Mouse (Mus musculus) thymus, adult 18-20 months (tissue): ENCODE results near the gene Cox10.

Experiments used
- DNase-seq, 2 experiments: peaks; one replicate each; pipeline ENCODE4 v3.0.0; 2022; ENCODE audit warnings: mixed read lengths in 2 of 2

Gene Cox10

DNA sequence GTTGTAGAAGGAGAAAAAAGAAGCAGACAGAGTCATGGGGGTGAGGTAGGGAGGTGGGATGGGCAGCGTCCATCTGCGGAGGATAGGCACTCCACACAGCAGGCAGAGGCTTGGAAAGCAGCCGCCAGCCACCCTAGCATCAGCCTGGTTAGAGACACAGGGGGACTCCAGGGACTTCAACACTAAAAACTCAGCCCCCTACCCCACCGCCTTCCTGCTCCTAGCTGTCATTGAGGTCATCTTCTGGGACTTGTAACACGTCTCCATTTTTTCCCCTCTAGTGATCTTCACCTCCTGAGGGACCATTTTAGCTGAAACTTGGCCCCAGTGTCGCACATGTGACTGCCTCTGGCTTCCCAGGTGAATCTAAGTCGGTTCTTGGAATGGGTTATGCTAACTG lies 88.5 kb downstream of the Cox10 start:
- no peak for DNase-seq

GRCm38 (mm10) chr11:63990311-63990710 lies 89.0 kb downstream of the Cox10 start:
- DNase-seq: no peak

- DNase-seq: no peak
Measured at GRCm38 (mm10) chr11:63988991-63989860, 90.0 kb downstream of the Cox10 start.

DNA sequence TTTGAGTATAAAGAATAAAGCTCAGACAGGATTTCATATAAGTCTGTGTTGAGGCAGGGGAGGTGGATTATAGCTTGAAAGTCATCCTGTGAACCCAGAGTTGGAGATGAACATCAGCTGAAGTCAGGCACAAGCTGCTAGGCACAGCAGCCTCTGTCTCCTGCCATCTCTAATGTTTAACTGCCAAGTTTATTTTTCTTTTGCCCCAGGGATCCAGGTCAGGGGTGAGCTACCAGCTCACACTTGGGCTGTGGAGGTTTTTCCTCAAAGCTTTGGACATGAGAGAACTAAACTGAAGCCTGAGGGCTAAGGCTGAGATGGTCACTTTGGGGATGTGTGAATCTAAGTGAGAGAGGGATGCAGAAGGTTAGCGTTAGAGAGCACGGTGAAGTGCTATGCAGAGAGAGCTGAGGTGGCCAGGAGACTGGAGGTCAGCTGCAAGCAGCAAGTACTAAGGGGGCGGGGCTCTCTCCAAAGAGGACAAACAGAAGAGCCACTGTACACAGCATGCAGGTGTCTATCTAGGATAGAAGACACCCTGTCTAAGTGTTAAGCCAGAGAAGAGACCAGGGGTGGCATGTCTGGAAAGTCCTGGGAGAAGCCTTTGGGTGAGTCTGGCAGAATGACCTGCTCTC lies 91.1 kb downstream of the Cox10 start:
- DNase-seq: no peak

GRCm38 (mm10) chr11:63986710-63987109 lies 92.6 kb downstream of the Cox10 start:
- DNase-seq: no peak

DNA sequence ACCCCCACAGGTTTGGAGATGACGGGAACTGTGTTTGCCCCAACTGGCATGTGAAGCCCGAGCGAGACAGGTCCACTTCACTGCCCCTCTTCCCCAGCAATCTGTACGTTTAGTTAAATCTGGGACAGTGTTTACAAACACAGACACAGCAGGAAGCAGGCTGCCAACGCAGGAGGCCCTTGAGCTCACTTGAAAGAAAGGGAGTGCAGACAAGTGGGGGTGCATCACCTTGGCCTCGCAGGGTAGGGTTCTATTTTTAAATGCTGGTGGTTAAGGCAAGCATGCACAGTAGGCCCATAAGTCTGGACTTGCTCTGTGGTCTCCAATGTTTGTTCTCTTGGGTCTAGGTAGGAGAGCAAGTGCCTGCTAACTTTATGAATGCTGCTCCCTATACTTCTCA lies 93.8 kb downstream of the Cox10 start:
- peak in 1 of 2 experiments; percentile 37 for DNase-seq

DNA sequence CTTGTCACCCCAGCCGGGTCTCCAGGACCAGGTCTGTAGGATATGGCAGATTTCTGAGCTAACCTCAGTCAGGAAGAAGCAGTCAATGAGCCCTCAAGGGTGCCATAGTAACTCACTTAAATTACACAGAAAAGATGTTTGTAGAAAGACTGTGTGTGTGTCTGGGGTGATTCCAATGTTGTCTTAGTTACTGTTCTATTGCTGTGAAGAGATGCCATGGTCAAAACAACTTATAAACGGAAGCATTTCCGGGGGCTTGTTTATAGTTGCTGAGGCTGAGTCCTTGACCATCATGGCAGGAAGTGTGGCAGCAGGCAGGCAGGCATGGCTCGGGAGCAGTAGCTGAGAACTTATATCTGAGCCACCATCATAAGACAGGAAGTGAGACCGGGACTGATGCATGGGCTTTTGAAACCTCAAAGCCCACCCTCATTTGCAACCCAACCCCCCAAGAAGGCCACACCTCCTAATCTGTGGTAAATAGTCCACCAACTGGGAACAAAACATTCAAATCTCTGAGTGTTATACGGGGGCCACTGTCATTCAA lies 94.6 kb downstream of the Cox10 start:
- peak in 1 of 2 experiments; percentile 48 for DNase-seq

DNA sequence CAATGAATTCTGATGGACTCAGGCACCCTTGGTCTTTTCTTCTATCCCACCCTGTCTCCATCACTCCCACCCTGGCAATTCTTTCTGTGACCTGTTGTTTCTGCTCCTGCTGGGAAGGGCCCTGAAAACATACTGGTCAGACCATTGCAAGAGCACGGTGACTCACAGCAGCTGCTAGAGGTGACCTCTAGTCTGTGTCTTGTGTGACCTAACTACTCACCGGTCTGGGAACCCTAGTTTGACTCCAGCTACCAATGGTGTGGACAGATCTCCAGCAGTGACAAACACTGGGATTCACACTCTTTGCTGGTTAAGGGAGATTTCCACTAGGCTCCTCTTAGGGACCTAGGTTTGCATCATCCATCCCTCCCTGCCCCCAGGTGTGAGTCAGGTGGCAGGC lies 101.5 kb downstream of the Cox10 start:
- no peak for DNase-seq

DNA sequence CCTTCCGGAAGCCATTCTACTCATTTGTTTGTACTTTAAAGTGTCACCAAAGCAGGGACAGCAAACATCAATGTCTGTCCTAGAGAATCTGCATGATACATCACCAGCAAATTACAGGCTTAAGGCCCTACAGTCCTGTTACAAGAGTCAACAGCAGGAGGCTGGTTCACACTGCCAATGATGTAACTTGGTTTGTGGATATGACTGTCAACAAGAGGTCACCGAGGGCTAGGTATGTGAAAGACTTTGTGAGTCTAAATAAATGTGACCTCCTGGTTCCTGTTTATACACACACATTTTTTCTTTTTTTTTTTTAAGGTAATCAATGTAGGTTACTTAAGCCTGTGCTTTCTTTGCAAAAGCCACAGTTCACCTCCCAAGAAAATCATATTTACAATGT lies 102.5 kb downstream of the Cox10 start:
- DNase-seq: no peak

DNA sequence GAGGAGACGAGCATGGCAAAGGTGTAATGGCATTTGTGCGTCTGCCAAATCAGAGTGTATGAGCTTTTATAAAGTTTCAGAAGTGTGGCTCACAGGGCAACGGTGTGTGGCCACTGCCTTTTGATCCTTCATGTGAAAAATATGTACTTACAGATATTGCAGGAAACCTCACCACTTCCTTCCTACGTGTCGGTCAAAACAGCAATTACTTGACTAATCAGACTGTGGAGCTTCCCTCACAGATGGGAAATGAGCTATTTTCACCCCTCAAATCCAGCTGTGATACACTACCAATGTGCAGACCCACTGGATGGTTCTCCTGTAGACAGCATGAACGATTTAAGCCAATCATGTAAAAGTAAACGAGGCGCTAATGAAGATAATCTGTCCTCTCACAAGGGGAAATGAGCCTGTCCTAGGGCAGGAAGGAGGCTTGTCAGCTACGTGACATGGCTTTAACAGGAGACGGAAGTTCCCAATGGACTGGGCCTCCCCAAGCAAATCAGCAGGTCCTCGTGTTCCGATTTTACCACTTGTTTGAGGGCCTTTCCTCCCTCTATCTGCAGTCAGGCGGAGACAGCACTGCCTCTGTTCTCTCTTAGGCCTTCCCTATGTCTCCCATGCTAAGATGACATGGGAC lies 103.9 kb downstream of the Cox10 start:
- DNase-seq: no peak

GRCm38 (mm10) chr11:63973973-63974372 lies 105.3 kb downstream of the Cox10 start:
- DNase-seq: no peak

GRCm38 (mm10) chr11:63971462-63971861 lies 107.8 kb downstream of the Cox10 start:
- DNase-seq: no peak

- no peak for DNase-seq
Measured at GRCm38 (mm10) chr11:63970818-63971217, 108.5 kb downstream of the Cox10 start.

GRCm38 (mm10) chr11:63969205-63969910 lies 109.9 kb downstream of the Cox10 start:
- DNase-seq: no peak

- DNase-seq: no peak
Measured at GRCm38 (mm10) chr11:63968388-63969035, 110.8 kb downstream of the Cox10 start.

- DNase-seq: no peak
Measured at GRCm38 (mm10) chr11:63967641-63968387, 111.5 kb downstream of the Cox10 start.

DNA sequence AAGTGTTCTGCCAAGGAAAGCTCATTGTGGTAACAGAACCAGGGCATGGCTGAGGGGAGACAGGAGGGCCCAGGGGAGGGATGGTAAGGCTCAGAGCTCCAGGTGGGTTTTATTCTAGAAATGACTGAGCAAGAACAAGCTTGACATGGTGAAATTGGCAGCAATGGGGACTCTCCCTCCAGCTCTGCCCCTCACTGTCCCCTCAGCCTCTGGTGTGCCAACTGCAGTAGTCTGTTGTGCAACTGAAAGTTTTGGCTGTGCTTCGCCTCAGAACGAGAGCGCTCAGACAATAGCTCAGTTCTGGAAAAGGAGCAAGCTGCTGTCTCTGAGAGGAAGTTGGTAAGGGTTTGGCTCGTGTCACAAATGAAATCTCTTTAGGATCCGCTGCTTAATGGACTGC lies 113.8 kb downstream of the Cox10 start:
- no peak for DNase-seq

GRCm38 (mm10) chr11:63957207-63957606 lies 122.1 kb downstream of the Cox10 start:
- peak in 1 of 2 experiments; percentile 17 for DNase-seq

- DNase-seq: no peak
Measured at GRCm38 (mm10) chr11:63956748-63957147, 122.5 kb downstream of the Cox10 start.

DNA sequence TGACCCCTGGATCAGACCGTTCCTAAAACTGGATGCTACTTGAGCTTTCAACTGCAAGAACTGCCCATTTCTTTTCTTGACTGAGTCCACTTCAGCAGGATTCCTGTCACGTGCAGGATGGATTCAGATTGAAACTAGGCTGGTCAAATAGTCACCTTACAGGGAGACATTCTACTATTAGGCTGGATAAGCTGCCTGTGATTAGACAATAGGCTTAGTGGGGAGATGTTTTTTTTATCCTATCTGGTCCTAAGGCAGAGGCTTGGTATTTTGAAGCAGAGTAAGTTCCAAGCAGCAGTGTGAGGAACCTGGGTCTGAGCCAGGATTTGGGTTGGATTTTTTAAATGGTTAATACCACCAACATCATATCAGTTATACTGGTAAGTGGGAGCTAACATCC lies 125.4 kb downstream of the Cox10 start:
- no peak for DNase-seq

DNA sequence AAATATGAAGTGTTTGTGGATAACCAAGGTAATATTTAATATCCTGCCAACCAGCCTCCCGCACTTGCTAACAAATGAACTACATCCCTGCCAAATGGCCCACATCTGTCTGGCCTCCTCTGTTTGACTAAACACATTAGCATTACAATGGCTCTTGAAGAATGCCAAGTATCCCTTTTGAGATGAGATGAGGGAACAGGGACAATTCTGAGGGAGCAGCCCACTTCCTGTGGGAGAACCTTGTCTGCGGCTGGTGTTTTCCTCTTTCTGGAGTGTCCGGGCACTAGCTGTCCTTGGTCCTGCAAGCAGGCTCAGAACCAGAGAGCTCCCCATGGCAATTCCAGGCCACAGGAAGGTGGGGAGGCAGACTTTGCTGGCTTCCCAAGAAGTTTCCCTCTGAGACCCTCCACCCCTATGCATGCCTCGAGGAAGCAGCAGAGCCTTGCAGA lies 126.5 kb downstream of the Cox10 start:
- DNase-seq: no peak
